Mouse (Mus musculus): ENCODE results near the gene Ip6k2. TPM values are rescaled to one million over a fixed set of nuclear protein-coding genes. Genes with fewer than 3 reads are reported as not detected.

The Ip6k2 gene
- 197 TPM for polyA plus RNA-seq (2014; fragmentation: Illumina TruSeq; extraction: RNeasy Lipid Tissue Mini Kit (QIAGEN cat#74804); ENCODE audit: low read depth, low replicate concordance)

GRCm38 (mm10) chr9:108783548-108784463 is at the start of gene Ip6k2:
TSS of gene Ip6k2 (plus strand) at chr9:108783796.

GRCm38 (mm10) chr9:108808163-108808665 is 24.6 kb downstream of the Ip6k2 start, which contains the start of gene Nckipsd:
TSS of gene Nckipsd (plus strand) at chr9:108808368.

GRCm38 (mm10) chr9:108825820-108826699 is 42.5 kb downstream of the Ip6k2 start, which contains the start of gene Celsr3:
TSS of gene Celsr3 (plus strand) at chr9:108826320.

GRCm38 (mm10) chr9:108852976-108853375 is 69.4 kb downstream of the Ip6k2 start, which contains the start of gene Slc26a6:
TSS of gene Slc26a6 (plus strand) at chr9:108853283.

Other genes starting within 250 kb of the Ip6k2 start
- gene Impdh2, start 223.5 kb upstream of the Ip6k2 start, polyA plus RNA-seq (2014; fragmentation: Illumina TruSeq; extraction: RNeasy Lipid Tissue Mini Kit (QIAGEN cat#74804); ENCODE audit: low read depth, low replicate concordance) = 69.1 TPM
- gene Ndufaf3, start 216.4 kb upstream of the Ip6k2 start, polyA plus RNA-seq (2014; fragmentation: Illumina TruSeq; extraction: RNeasy Lipid Tissue Mini Kit (QIAGEN cat#74804); ENCODE audit: low read depth, low replicate concordance) = 29.0 TPM
- gene Dalrd3, start 213.9 kb upstream of the Ip6k2 start, polyA plus RNA-seq (2014; fragmentation: Illumina TruSeq; extraction: RNeasy Lipid Tissue Mini Kit (QIAGEN cat#74804); ENCODE audit: low read depth, low replicate concordance) = 95.8 TPM
- 39.9 TPM for gene Wdr6, start 205.1 kb upstream of the Ip6k2 start, polyA plus RNA-seq (2014; fragmentation: Illumina TruSeq; extraction: RNeasy Lipid Tissue Mini Kit (QIAGEN cat#74804); ENCODE audit: low read depth, low replicate concordance)
- 7.0 TPM for gene P4htm, start 186.1 kb upstream of the Ip6k2 start, polyA plus RNA-seq (2014; fragmentation: Illumina TruSeq; extraction: RNeasy Lipid Tissue Mini Kit (QIAGEN cat#74804); ENCODE audit: low read depth, low replicate concordance)
- 41.7 TPM for gene Arih2, start 134.4 kb upstream of the Ip6k2 start, polyA plus RNA-seq (2014; fragmentation: Illumina TruSeq; extraction: RNeasy Lipid Tissue Mini Kit (QIAGEN cat#74804); ENCODE audit: low read depth, low replicate concordance)
- gene Slc25a20, start 121.7 kb upstream of the Ip6k2 start, polyA plus RNA-seq (2014; fragmentation: Illumina TruSeq; extraction: RNeasy Lipid Tissue Mini Kit (QIAGEN cat#74804); ENCODE audit: low read depth, low replicate concordance) = 38.7 TPM
- 35.5 TPM for gene Prkar2a, start 94.5 kb upstream of the Ip6k2 start, polyA plus RNA-seq (2014; fragmentation: Illumina TruSeq; extraction: RNeasy Lipid Tissue Mini Kit (QIAGEN cat#74804); ENCODE audit: low read depth, low replicate concordance)
- gene Nckipsd, start 24.6 kb downstream of the Ip6k2 start, polyA plus RNA-seq (2014; fragmentation: Illumina TruSeq; extraction: RNeasy Lipid Tissue Mini Kit (QIAGEN cat#74804); ENCODE audit: low read depth, low replicate concordance) = 22.0 TPM
- gene Celsr3, start 42.5 kb downstream of the Ip6k2 start, polyA plus RNA-seq (2014; fragmentation: Illumina TruSeq; extraction: RNeasy Lipid Tissue Mini Kit (QIAGEN cat#74804); ENCODE audit: low read depth, low replicate concordance) = 0.14 TPM
- gene Slc26a6, start 69.5 kb downstream of the Ip6k2 start, polyA plus RNA-seq (2014; fragmentation: Illumina TruSeq; extraction: RNeasy Lipid Tissue Mini Kit (QIAGEN cat#74804); ENCODE audit: low read depth, low replicate concordance) = 7.9 TPM
- 3.0 TPM for gene Tmem89, start 130.8 kb downstream of the Ip6k2 start, polyA plus RNA-seq (2014; fragmentation: Illumina TruSeq; extraction: RNeasy Lipid Tissue Mini Kit (QIAGEN cat#74804); ENCODE audit: low read depth, low replicate concordance)
- 159 TPM for gene Uqcrc1, start 152.8 kb downstream of the Ip6k2 start, polyA plus RNA-seq (2014; fragmentation: Illumina TruSeq; extraction: RNeasy Lipid Tissue Mini Kit (QIAGEN cat#74804); ENCODE audit: low read depth, low replicate concordance)
- gene Col7a1, start 169.8 kb downstream of the Ip6k2 start, polyA plus RNA-seq (2014; fragmentation: Illumina TruSeq; extraction: RNeasy Lipid Tissue Mini Kit (QIAGEN cat#74804); ENCODE audit: low read depth, low replicate concordance) = 15.2 TPM
- 1.5 TPM for gene Ucn2, start 202.2 kb downstream of the Ip6k2 start, polyA plus RNA-seq (2014; fragmentation: Illumina TruSeq; extraction: RNeasy Lipid Tissue Mini Kit (QIAGEN cat#74804); ENCODE audit: low read depth, low replicate concordance)
- gene Pfkfb4, start 208.0 kb downstream of the Ip6k2 start, polyA plus RNA-seq (2014; fragmentation: Illumina TruSeq; extraction: RNeasy Lipid Tissue Mini Kit (QIAGEN cat#74804); ENCODE audit: low read depth, low replicate concordance) = 23.7 TPM

Measured in adipose tissue, adult 10 weeks (tissue).